Mouse (Mus musculus): ENCODE measurements around the gene Ptprm.

Ptprm gene

GRCm38 (mm10) chr17:66750481-66751206 lies 603.6 kb downstream of the Ptprm start:
- in situ Hi-C loops (cut with MboI; ENCODE audit: low sequenced_read_pairs) = no loop called here

GRCm38 (mm10) chr17:66749976-66750375 lies 604.3 kb downstream of the Ptprm start:
- in situ Hi-C loops (cut with MboI; ENCODE audit: low sequenced_read_pairs) = no loop called here

GRCm38 (mm10) chr17:66746506-66746905 lies 607.8 kb downstream of the Ptprm start:
- in situ Hi-C loops (cut with MboI; ENCODE audit: low sequenced_read_pairs) = no loop called here

GRCm38 (mm10) chr17:66743321-66743720 lies 610.9 kb downstream of the Ptprm start:
- in situ Hi-C loops (cut with MboI; ENCODE audit: low sequenced_read_pairs) = no loop called here

GRCm38 (mm10) chr17:66738779-66739345 lies 615.4 kb downstream of the Ptprm start:
- in situ Hi-C loops (cut with MboI; ENCODE audit: low sequenced_read_pairs) = no loop called here

- in situ Hi-C loops (cut with MboI; ENCODE audit: low sequenced_read_pairs) = no loop called here
Observed at GRCm38 (mm10) chr17:66738331-66738730, 615.9 kb downstream of the Ptprm start.

- in situ Hi-C loops (cut with MboI; ENCODE audit: low sequenced_read_pairs) = no loop called here
Observed at GRCm38 (mm10) chr17:66736450-66736849, 617.8 kb downstream of the Ptprm start.

GRCm38 (mm10) chr17:66733541-66733940 lies 620.7 kb downstream of the Ptprm start:
- in situ Hi-C loops (cut with MboI; ENCODE audit: low sequenced_read_pairs) = no loop called here

- in situ Hi-C loops (cut with MboI; ENCODE audit: low sequenced_read_pairs) = no loop called here
Observed at GRCm38 (mm10) chr17:66729979-66730378, 624.3 kb downstream of the Ptprm start.

- in situ Hi-C loops (cut with MboI; ENCODE audit: low sequenced_read_pairs) = no loop called here
Observed at GRCm38 (mm10) chr17:66720992-66721351, 633.3 kb downstream of the Ptprm start.

- in situ Hi-C loops (cut with MboI; ENCODE audit: low sequenced_read_pairs) = no loop called here
Observed at GRCm38 (mm10) chr17:66720200-66720991, 633.9 kb downstream of the Ptprm start.

GRCm38 (mm10) chr17:66712456-66713205 lies 641.6 kb downstream of the Ptprm start:
- in situ Hi-C loops (cut with MboI; ENCODE audit: low sequenced_read_pairs) = no loop called here

GRCm38 (mm10) chr17:66711221-66712016 lies 642.8 kb downstream of the Ptprm start:
- in situ Hi-C loops (cut with MboI; ENCODE audit: low sequenced_read_pairs) = no loop called here

GRCm38 (mm10) chr17:66710568-66710967 lies 643.7 kb downstream of the Ptprm start:
- in situ Hi-C loops (cut with MboI; ENCODE audit: low sequenced_read_pairs) = no loop called here

GRCm38 (mm10) chr17:66708748-66709147 lies 645.5 kb downstream of the Ptprm start:
- in situ Hi-C loops (cut with MboI; ENCODE audit: low sequenced_read_pairs) = no loop called here

GRCm38 (mm10) chr17:66707684-66708083 lies 646.6 kb downstream of the Ptprm start:
- in situ Hi-C loops (cut with MboI; ENCODE audit: low sequenced_read_pairs) = no loop called here

- in situ Hi-C loops (cut with MboI; ENCODE audit: low sequenced_read_pairs) = no loop called here
Observed at GRCm38 (mm10) chr17:66701358-66702184, 652.7 kb downstream of the Ptprm start.

- in situ Hi-C loops (cut with MboI; ENCODE audit: low sequenced_read_pairs) = no loop called here
Observed at GRCm38 (mm10) chr17:66699896-66700295, 654.4 kb downstream of the Ptprm start.

- in situ Hi-C loops (cut with MboI; ENCODE audit: low sequenced_read_pairs) = no loop called here
Observed at GRCm38 (mm10) chr17:66697650-66698049, 656.6 kb downstream of the Ptprm start.

Data from CH12F3 (cell line).